ENCODE assay signal across 9 mouse cellular contexts in the genomic region with DNA sequence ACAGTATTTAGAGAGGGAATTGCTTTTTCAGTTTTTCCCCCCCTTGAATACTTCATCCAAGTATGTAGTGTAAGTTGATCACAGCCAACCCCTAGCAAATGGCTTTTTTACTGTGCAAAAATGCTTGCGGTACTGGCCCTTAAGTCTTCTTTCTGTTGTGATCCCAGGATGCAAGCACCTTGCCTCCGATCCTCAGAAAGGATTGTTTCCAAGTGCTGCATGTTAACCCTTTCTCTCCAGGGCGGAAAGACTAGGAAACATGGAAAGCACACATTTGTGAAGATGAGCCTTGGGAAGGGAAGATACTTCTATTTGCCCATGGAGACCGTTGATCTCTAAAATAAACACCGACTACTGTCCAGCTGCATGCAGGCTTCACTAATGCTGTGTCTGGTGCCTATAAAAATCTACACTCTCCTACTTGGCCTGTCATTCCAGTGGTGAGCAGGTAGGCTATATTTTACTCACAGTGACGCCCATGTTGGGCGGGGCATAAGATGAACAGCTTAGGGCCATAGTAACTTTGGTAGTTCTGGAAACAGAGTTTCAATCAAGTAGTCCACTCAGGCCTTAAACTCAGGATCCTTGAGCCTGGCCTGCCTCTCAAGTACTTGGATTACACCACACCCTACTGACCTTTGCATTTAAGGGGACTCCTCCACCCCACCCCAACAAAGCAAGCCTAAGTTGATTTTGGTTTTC. TPM values are rescaled to one million over a fixed set of nuclear protein-coding genes. Genes with fewer than 3 reads are reported as not detected.
DNase-seq lines count a peak whose midpoint lies in the region; ATAC-seq and TF ChIP-seq lines count a peak whose summit lies in the region.
"Had no signal": no experiment of that assay in that cellular context is flagged by ENCODE, and none has a peak within 500 bp of the region (broad histone marks: within the 10 kb centered on the region; RNA-seq: fewer than 3 reads in every experiment).

No protein-coding gene starts in this region.

- WGBS in heart, embryonic 10.5 days: 32% methylated on average over 7 of the region's 7 CpGs
- 25% methylated on average over 7 of the region's 7 CpGs for WGBS in hindbrain, embryonic 14.5 days

- TF ChIP-seq CTCF in brain, embryonic 14.5 days (IDR thresholded peaks at IDR 0.05; ENCODE audit: borderline replicate concordance, extremely low read depth, insufficient read depth, insufficient read length): no peak

- peak; percentile 1 for DNase-seq in heart, embryonic 10.5 days (ENCODE audit: low spot score)
- no peak for DNase-seq in heart, postnatal 10 days
- DNase-seq in brain, embryonic 14.5 days (ENCODE audit: low read depth): peak; percentile 79
- peak; percentile 50 for DNase-seq in hindbrain, embryonic 14.5 days (ENCODE audit: low spot score)
- DNase-seq in mesoderm, embryonic 11.5 days (ENCODE audit: low read depth, low spot score): peak; percentile 43
- DNase-seq in left cerebral cortex, adult 9 months (ENCODE audit: low spot score in 2 of 2): no peak
- DNase-seq in frontal cortex, postnatal 14 days (ENCODE audit: low spot score in 2 of 2): no peak
- DNase-seq in spleen, postnatal 36 days (ENCODE audit: low spot score in 2 of 2): no peak
- DNase-seq: liver, embryonic 13.5 days had no signal

- H3K9ac ChIP-seq in hindbrain, embryonic 14.5 days: peak overlapping the region; percentile 82
- H3K9ac ChIP-seq: liver, embryonic 13.5 days had no signal

- H3K9me3 ChIP-seq in heart, embryonic 10.5 days: no peaks in the 10 kb centered on the region
- no peaks in the 10 kb centered on the region for H3K9me3 ChIP-seq in hindbrain, embryonic 14.5 days (ENCODE audit: control insufficient read depth, low read length)
- H3K9me3 ChIP-seq: liver, embryonic 13.5 days had no signal

- H3K36me3 ChIP-seq in heart, embryonic 10.5 days: peaks cover 5% of the 10 kb centered on the region; the same call in 1 of the 2 replicates
- H3K36me3 ChIP-seq in hindbrain, embryonic 14.5 days (replicated peaks; ENCODE audit: control insufficient read depth, insufficient read depth): peaks cover 14% of the 10 kb centered on the region
- H3K36me3 ChIP-seq: liver, embryonic 13.5 days had no signal

- H3K4me2 ChIP-seq in hindbrain, embryonic 14.5 days (replicated peaks): peak overlapping the region; percentile 90
- H3K4me2 ChIP-seq: liver, embryonic 13.5 days had no signal

- peak; percentile 17; the same call in 1 of the 2 replicates for ATAC-seq in hindbrain, embryonic 14.5 days (ENCODE audit: low FRiP score)

- H3K27me3 ChIP-seq in heart, embryonic 10.5 days (ENCODE audit: insufficient read depth, poor library complexity, severe bottlenecking): no peaks in the 10 kb centered on the region
- H3K27me3 ChIP-seq in hindbrain, embryonic 14.5 days (ENCODE audit: control insufficient read depth, insufficient read depth, low read length): no peaks in the 10 kb centered on the region

- no peak for TF ChIP-seq POLR2A in brain, embryonic 14.5 days (IDR thresholded peaks at IDR 0.05; ENCODE audit: borderline replicate concordance, extremely low read depth, insufficient read depth, insufficient read length, poor library complexity, severe bottlenecking)

- intact Hi-C loops in heart, postnatal 10 days (cut with DNase I): no loop called here

- H3K4me3 ChIP-seq in heart, embryonic 10.5 days: peak overlapping the region; percentile 98; the same call in 1 of the 2 replicates
- H3K4me3 ChIP-seq in hindbrain, embryonic 14.5 days (replicated peaks; ENCODE audit: low read length): peak overlapping the region; percentile 99
- H3K4me3 ChIP-seq: liver, embryonic 13.5 days had no signal

- peaks cover 20% of the 10 kb centered on the region for H3K4me1 ChIP-seq in heart, embryonic 10.5 days
- peaks cover 25% of the 10 kb centered on the region for H3K4me1 ChIP-seq in hindbrain, embryonic 14.5 days (replicated peaks; ENCODE audit: control insufficient read depth, insufficient read depth, low read length)

- H3K27ac ChIP-seq in heart, embryonic 10.5 days: peak overlapping the region; percentile 69
- H3K27ac ChIP-seq in hindbrain, embryonic 14.5 days: peak overlapping the region; percentile 99
- H3K27ac ChIP-seq: liver, embryonic 13.5 days had no signal

RNA-seq across cellular contexts. Expression of a gene that starts 5.6 kb away (rescaled TPM):
- 30.8 and 51.9 TPM in 2 replicates for polyA plus RNA-seq in heart, embryonic 10.5 days (2016; fragmentation: Nextera tagmentation; extraction: Ambion mirVana)
- 100 to 1,000 TPM in 1 of 2 experiments, 10 to 100 TPM in 1; 58.8 to 129 TPM for total RNA-seq in heart, postnatal 10 days (2021)
- polyA plus RNA-seq in brain, embryonic 14.5 days (2012; rRNA removed): 327 and 346 TPM in 2 replicates
- 182 and 195 TPM in 2 replicates for polyA plus RNA-seq in hindbrain, embryonic 14.5 days (2014; fragmentation: Nextera tagmentation; extraction: Ambion mirVana)

Comparison
In these comparisons a context has a peak if more than half of its experiments do, and no peak if none do; other contexts are left out.
1. DNase-seq: peak in heart, embryonic 10.5 days (single experiment), brain, embryonic 14.5 days (single experiment), hindbrain, embryonic 14.5 days (single experiment) and mesoderm, embryonic 11.5 days (single experiment); none in heart, postnatal 10 days (0 of 2), left cerebral cortex, adult 9 months (0 of 2), frontal cortex, postnatal 14 days (0 of 2) and spleen, postnatal 36 days (0 of 2).